Mouse (Mus musculus): ENCODE results near the gene Rasal3. TPM values are rescaled to one million over a fixed set of nuclear protein-coding genes. Genes with fewer than 3 reads are reported as not detected.

Gene Rasal3
- total RNA-seq, 2 experiments from 2014 or later, result 1.5 to 1.9 TPM

GRCm38 (mm10) chr17:32356766-32357760, 46.3 kb downstream of the Rasal3 start:
- no peak for DNase-seq
- intact Hi-C loops (cut with DNase I), result no loop called here

DNA sequence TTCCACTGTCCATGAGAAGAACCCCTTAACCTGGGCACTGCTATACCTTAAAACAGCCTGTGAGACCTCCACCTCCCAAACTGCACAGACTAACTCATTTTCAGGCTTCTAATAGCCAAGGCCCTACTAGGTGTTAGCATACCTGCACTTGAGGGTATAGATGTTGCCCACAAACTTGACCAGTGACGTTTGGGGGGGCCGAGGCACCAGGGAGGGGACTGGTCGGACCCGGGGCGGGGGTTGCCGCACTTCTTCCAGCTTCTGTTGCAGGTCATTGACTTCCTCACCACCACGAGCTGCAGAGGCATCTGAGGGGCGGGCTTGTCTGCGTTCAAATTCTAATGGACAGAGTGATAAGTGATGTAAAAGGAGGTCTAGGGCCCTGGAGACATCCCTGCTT, 47.1 kb downstream of the Rasal3 start:
- intact Hi-C loops (cut with DNase I), result no loop called here
- no peak for DNase-seq

DNA sequence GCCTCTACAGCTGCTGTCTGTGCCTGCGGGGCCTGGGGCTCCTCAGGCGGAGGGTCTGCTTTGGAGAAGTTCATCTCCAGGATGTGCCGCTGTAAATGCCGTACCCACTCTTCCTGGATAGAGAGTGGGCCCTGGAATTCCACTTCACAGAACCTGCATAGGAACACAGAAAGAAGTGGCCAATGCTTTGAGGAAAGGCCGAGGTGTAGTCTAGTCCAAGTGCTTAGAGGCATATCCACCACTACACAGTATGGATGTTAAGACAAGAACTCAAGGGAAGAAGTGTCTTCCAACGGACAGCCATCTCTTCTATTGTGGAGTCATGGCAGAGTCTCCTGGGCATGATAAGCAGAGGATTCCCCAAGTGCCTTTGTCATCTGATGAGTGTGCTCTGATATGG, 48.4 kb downstream of the Rasal3 start:
- DNase-seq, result no peak
- intact Hi-C loops (cut with DNase I), result no loop called here

- intact Hi-C loops (cut with DNase I), result no loop called here
- DNase-seq, result peak; percentile 37
Observed at GRCm38 (mm10) chr17:32354211-32354610, 49.2 kb downstream of the Rasal3 start.

- intact Hi-C loops (cut with DNase I), result no loop called here
- peak; percentile 94 for DNase-seq
Observed at GRCm38 (mm10) chr17:32353696-32354095, 49.7 kb downstream of the Rasal3 start.

GRCm38 (mm10) chr17:32351726-32352125, 51.7 kb downstream of the Rasal3 start:
- intact Hi-C loops (cut with DNase I), result no loop called here
- no peak for DNase-seq

- intact Hi-C loops (cut with DNase I), result no loop called here
- no peak for DNase-seq
Observed at GRCm38 (mm10) chr17:32351269-32351668, 52.1 kb downstream of the Rasal3 start.

GRCm38 (mm10) chr17:32350382-32350983, 52.9 kb downstream of the Rasal3 start, which contains the start of gene Akap8l:
TSS of gene Akap8l (minus strand) at chr17:32350607.
- DNase-seq, result peak; percentile 96
- intact Hi-C loops (cut with DNase I), result no loop called here

DNA sequence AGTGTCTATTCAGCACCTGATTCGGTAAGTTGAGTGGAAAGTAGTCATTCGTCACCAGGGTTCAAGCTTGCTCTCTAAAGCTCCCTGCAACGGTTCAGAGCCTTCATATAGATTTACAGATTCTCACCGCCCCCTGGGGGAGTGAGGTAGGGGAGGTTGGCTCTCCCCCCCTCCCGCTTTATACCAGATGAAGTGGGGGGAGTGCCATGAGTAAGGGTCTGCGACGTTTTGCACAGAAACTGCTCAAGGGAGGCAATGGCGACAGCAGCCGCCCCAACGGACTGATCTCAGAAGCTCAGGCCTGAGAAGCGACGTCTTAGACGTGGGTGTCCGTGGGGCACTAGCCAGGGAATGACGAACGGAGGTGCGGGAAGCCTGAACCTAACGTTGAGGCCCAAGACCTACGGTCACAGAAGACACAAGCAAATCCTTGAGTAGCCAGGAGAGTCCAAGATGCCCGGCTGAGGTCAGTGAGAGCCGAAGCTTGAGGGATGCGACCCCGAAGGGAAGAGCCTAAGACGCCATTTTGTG, 53.5 kb downstream of the Rasal3 start:
- intact Hi-C loops (cut with DNase I), result loop anchor here (5.0 kb wide), 2 partner anchors 82 to 142 kb away; no protein-coding TSS in a partner anchor

DNA sequence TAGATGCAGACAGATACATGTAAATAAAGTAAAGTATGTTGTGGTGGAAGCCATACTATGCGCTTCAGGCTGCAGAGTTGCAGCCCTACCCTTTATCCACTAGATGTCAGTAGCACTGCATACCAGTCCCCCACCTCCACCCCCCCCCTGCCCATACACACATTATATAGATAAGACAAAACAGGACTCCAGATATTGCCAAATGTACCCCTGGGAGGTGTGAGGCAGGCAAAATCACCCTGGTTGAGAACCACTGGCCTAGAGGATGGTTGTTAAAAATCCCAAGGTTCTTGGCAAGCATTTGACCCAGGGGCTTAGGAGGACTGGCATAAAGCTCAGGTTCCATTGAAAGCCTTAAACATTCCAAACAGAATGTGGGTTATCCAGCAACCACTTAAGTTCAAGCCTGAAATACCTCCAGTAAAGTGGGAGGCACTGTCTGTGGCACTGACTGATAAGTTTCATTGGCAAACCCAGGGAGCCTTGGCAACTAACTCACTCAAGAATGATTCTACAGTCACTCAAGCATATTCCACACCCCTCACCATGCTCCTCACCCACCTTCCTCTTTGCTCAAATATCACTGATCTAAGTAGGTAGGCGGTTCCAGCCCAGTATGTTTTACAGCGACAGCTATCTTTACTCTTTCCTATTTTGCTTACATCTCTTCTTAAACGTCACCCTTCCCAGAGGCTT, 54.2 kb downstream of the Rasal3 start:
- intact Hi-C loops (cut with DNase I), result loop anchor here (5.0 kb wide), 2 partner anchors 83 to 143 kb away; no protein-coding TSS in a partner anchor
- no peak for DNase-seq

More for the DNA sequence above, 53.5 kb downstream of the Rasal3 start:
- DNase-seq, result no peak

DNA sequence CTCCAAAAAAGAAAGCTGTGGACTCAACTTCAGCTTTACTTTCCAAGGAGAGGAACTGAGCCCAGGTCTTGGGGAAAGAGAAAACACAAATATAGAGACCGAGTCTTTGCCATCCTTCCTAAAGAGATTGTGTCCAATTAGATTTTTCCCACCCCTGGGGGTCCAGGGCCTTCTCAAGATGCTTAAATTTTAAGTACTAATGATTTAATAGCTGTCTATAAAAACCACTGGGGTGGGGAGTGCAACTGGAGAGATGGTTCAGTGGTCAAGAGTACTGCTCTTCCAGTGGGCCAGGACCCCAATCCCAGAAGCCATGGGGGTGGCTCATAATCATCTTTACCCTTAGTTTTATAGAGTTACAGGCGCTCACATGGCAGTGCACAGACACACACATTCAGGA, 55.0 kb downstream of the Rasal3 start:
- intact Hi-C loops (cut with DNase I), result loop anchor here (5.0 kb wide), 2 partner anchors 84 to 144 kb away; no protein-coding TSS in a partner anchor
- DNase-seq, result no peak

- DNase-seq, result no peak
- intact Hi-C loops (cut with DNase I), result no loop called here
Observed at GRCm38 (mm10) chr17:32341102-32341501, 62.3 kb downstream of the Rasal3 start.

Small RNAs within 50 kb of the gene (microRNA-seq; reads per million reads assigned to microRNA genes)
- gene Gm22201, result not detected

Other genes starting within 250 kb of the Rasal3 start
- 10 to 100 TPM; 21.8 to 21.9 TPM for gene Notch3, start 236.7 kb downstream of the Rasal3 start, total RNA-seq (2021)
- gene Ephx3, start 214.0 kb downstream of the Rasal3 start, total RNA-seq (2021), result under 1 TPM in 1 of 2 experiments, not detected in 1; 0.24 TPM
- gene Brd4, start 118.9 kb downstream of the Rasal3 start, total RNA-seq (2021), result 100 to 1,000 TPM; 132 to 137 TPM
- gene Akap8, start 82.3 kb downstream of the Rasal3 start, total RNA-seq (2021), result 100 to 1,000 TPM; 111 to 123 TPM
- gene Akap8l, start 53.0 kb downstream of the Rasal3 start, total RNA-seq (2021), result 100 to 1,000 TPM in 1 of 2 experiments, 10 to 100 TPM in 1; 98.5 to 109 TPM
- gene Wiz, start 14.1 kb downstream of the Rasal3 start, total RNA-seq (2021), result 100 to 1,000 TPM; 114 to 122 TPM
- gene Pglyrp2, start 20.6 kb upstream of the Rasal3 start, total RNA-seq (2021), result not detected
- gene Cyp4f39, start 49.1 kb upstream of the Rasal3 start, total RNA-seq (2021), result 1 to 10 TPM in 1 of 2 experiments, under 1 TPM in 1; 0.54 to 1.2 TPM
- 1 to 10 TPM; 4.2 to 4.9 TPM for gene Cyp4f17, start 102.5 kb upstream of the Rasal3 start, total RNA-seq (2021)
- gene Cyp4f16, start 133.0 kb upstream of the Rasal3 start, total RNA-seq (2021), result 1 to 10 TPM; 6.2 to 6.6 TPM
- not detected for gene Cyp4f37, start 217.7 kb upstream of the Rasal3 start, total RNA-seq (2021)